Mouse (Mus musculus) CD8-positive naive resting alpha-beta T cell, adult 2 months (primary cell): Measurements from ENCODE around the gene Oasl1.
"Not testable (repeated sequence)": the region's sequence is repeated elsewhere in the genome, so short reads cannot be mapped to it uniquely, and the experiment has no call there.

ENCODE experiments used
- DNase-seq, 2 experiments: peaks; one replicate each; pipeline ENCODE4 v3.0.0; 2022; ENCODE audit warnings: low read depth in 2 of 2, low spot score in 2 of 2

The Oasl1 gene

DNA sequence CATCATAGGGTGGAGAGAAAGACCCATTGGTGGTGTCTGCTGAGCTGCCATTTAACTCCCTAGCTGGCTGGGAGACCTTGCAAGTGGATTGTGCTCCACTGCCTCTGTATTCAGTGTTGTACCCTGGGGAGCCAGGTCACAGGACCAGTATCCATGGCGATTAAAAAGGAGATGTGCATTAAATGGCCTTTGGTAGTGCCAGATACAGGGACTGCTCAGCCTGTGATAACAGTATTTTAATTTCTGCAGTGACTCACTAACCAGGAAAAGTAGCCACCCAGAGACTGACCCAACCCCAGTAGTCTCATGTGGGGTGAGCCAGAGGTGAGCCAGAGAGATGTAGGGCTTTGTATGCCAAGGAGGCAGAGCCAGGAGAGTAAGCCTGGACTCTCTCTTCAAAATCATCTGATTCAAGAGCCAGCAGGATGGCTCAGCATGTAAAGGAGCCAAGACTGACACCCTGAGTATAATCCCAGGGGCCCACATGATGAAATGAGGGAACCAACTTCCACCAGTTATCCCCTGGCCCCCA lies 3.2 kb downstream of the Oasl1 start:
- DNase-seq = no peak

DNA sequence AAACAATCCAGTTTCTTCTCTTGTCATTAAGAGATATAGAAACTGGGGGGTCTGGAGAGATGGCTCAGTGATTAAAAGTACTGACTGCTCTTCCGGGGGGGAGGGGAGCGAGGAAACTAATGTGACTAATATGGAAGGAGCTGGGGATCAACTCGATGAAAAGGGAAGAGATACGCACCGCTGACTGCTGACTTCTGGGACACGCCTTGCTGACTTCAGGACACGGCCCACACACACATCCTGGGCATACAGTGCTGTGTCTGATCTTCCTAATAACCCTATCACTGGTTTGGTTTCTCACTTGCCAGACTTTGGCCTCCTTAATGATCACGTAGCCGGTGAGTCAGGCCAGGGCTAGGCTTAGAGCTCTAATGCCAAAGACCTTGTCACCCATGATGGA lies 3.7 kb downstream of the Oasl1 start:
- no peak for DNase-seq

DNA sequence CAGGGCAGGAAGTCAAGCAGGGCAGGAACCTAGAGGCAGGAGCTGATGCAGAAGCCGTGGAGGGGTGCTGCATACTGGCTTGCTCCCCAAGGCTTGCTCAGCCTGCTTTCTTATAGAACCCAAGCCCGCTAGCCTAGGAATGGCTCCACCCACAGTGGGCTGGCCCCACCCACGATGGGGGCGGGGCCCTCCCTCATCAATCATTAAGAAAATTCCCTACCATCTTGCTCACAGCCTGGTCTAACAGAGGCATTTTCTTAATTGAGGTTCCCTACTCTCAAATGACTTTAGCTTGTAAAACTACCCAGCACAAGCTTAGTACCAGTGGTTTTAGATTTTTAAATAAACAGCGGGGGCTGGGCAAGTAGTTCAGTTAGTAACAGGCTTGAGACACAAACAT lies 8.6 kb downstream of the Oasl1 start:
- no peak for DNase-seq

DNA sequence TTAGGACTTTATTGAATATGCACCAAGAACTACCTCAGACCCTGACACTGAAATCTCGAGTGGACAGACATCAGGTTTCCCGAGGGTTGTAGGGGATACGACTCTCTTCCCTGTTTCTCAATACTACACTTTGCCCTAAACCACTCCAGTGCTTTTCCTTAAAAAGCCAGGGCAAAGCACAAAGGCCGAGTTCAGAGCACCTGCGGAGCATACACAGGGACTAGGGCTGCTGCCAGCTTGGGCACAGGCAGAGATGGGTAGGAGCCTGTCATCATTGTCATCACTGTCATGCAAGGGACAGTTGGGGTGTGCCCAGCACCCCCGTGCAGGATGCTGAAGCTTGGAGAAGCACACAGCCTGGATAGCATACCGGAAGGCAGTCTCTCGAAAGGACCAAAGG lies 10.2 kb downstream of the Oasl1 start:
- no peak for DNase-seq

- no peak for DNase-seq
Measured at GRCm38 (mm10) chr5:114935838-114936237, 12.8 kb downstream of the Oasl1 start.

GRCm38 (mm10) chr5:114941138-114941537 lies 18.1 kb downstream of the Oasl1 start:
- not testable (repeated sequence) for DNase-seq

DNA sequence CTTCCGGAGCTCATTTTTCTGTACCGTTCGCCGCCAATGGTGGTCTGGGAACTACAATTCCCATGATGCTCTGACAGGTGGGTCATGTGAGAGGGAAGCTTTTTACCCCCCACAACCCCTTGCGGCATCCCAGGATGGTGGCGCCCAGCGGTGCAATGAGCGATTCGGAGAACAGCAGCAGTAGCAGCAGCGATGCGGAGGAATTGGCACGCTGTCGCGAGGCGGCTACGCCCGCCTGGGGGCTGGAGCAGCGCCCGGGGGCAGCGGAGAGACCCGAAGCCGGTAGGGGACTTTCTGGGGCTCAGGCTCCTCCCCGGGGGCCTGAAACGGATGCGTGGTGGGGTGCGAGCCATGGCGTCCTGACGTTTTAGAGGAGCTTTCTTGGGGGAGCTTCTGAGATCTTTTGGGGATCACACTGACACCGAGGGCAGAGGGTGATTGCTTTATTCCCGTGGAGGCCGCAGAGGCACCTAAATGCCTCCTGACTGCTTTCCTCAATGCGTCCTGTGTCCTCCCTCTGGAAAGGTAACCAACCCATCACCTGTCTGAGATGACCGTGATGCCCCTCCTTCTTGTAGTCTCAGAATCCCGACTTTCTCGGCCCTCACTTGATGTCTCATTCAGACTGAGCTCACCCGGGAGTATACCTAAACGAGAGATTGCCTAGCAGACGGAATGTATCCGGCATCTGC lies 19.2 kb downstream of the Oasl1 start, which contains the start of gene 2210016L21Rik:
Gene 2210016L21Rik, plus strand, starts transcription at position 85 of the 692 bp plus-strand sequence.
- peak; percentile 76 to 80 for DNase-seq

DNA sequence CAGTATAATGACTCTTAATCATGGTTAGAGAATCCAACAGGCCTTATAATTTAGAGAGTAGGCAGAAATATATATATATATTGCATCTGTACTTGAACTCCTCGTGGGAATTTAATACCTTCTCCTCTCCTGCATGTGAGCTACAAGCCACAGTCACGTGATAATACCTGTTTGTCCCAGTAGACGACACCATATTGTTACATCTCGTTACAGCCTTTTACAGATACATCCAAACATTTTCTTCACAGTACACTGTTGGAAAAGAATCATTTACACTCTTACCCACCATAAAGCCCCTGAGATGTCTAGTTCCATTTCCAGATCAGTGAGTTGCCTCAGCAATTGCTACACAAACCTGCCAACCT lies 19.7 kb downstream of the Oasl1 start:
- DNase-seq = no peak

- no peak for DNase-seq
Measured at GRCm38 (mm10) chr5:114945072-114945471, 22.0 kb downstream of the Oasl1 start.

DNA sequence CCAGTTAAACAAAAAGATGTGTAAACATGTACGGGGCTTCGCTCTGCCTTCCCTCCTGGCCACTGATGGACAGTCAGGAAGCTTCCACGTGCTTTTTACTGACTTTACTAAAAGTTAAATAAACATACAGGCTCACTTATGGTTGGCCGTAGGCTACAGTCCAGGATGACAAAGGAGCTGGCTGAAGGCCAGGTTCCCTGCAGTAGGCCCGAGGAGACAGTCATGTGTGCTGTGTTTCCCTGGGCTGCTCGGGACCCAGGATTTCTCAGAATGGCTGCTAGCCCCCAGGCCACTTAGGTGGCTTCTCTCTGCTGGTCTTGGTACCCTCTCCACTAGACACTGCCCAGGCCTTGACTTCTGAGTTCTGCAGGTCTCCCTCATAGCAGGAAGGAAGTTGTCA lies 25.9 kb downstream of the Oasl1 start:
- DNase-seq = no peak

DNA sequence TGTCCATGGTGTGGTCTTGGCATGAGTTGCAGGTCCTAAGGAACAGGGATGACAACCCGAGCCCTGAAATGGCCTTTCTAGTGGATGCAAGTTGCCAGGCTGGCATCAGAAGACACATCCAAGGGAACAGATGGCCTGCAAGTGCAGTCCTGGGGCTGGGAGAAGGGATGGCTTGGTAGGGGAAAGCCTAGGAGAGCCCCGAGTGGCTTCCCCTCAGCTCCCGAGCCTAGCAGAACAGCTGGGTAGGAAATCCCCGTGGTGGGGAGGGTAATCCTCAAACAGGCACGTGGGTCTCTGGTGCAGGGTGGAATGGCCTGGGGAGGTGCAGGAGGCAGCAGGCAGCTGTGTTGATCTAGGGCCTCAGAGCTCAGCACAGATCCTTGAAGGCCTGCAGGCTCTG lies 26.3 kb downstream of the Oasl1 start:
- DNase-seq = no peak

- DNase-seq = no peak
Measured at GRCm38 (mm10) chr5:114949812-114950211, 26.8 kb downstream of the Oasl1 start.

DNA sequence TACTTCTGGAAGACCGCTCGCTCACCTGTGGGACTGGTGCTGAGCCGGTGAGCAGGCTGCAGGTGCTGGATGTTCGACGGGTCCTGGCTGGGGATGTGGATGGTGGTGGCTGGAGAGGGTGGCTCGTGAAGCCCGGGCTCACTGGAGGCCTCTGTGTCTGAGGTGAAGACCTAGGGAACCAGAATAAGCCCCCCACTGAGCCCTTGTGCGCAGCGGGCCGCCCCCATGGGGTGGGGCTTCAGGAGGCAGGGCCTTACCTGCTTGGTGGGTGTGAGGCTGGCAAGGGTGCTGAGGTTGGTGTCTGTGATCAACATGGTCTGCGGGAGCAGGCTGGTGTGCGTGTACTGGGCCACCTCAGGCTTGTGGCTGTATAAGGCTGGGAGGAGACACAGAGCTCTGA lies 27.6 kb downstream of the Oasl1 start:
- no peak for DNase-seq

DNA sequence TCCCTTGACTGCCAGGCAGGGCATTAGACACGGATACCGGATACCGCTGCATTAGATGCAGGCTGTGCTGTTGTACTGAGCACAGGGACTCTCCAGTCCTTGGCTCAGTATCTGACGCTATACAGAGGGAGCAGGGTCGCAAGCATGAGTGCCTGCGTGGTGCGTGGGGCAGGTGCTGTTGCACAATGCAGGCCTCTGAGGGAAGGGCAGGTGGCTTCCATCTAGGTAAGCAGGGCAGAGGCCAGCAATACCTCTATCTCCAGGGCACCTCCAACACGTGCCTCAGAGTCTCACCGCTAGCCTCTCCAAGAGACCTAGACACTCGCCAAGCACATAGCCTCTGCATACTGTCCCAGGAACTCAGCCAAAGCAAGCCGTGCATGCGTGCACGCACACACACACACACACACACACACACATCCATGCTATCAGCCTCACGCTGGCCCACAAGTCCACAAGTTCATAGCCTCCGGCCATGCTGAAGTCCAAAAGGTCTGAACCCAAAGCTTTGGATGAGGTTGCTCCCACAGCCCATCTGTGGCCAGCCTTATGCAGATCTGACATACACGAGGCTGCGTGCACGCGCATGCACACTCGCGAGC lies 28.3 kb downstream of the Oasl1 start:
- no peak for DNase-seq

DNA sequence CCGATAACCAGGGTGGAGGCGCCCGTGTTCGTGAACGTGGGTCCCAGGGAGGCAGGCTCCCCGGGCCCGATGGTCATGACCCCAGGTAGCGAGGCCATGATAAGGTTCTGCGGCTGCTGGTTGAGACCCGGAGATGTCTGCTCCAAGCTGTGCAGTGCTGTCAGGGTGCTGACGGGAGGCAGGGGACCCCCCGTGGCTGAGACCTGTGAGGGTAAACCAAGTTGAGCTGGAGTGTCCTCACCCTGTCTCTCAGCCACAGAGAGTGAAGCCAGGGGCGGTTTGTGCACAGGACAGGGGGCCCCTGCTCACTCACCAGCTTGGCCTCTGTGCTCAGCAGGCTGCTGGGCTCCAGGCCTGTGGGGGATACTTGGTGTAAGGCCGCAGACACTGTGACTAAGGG lies 30.3 kb downstream of the Oasl1 start:
- DNase-seq = no peak

- no peak for DNase-seq
Measured at GRCm38 (mm10) chr5:114958069-114958468, 35.0 kb downstream of the Oasl1 start.

- DNase-seq = no peak
Measured at GRCm38 (mm10) chr5:114961590-114962360, 38.7 kb downstream of the Oasl1 start.

DNA sequence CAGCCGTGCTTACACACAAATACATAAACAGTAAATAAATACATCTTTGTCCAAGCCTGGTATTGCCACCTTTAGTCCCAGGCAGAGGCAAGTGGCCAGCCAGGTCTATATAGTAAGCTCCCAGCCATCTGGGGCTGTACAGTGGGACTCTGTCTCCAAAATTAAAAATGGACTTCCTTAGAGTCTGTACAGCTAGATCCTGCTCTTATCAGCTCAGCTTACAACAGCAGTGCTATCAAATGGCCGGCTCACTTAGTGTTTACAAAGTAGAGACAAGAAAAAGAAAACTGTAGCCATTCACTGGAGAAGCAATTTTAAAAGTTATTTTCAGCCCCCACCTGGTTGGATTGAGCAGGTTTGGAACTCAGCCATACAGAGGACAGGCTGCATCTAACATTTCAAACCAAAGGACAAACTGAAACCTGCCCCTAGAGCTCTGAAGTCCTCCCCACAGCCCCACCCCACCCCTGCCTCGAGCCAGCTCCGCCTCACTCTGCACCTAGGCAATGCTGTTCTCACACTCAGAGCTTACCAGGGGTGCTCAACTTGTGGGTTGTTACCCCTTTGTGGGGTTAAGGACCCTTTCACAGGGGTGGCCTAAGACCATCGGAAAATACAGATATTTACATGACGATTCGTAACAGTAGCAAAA lies 41.4 kb downstream of the Oasl1 start:
- no peak for DNase-seq

DNA sequence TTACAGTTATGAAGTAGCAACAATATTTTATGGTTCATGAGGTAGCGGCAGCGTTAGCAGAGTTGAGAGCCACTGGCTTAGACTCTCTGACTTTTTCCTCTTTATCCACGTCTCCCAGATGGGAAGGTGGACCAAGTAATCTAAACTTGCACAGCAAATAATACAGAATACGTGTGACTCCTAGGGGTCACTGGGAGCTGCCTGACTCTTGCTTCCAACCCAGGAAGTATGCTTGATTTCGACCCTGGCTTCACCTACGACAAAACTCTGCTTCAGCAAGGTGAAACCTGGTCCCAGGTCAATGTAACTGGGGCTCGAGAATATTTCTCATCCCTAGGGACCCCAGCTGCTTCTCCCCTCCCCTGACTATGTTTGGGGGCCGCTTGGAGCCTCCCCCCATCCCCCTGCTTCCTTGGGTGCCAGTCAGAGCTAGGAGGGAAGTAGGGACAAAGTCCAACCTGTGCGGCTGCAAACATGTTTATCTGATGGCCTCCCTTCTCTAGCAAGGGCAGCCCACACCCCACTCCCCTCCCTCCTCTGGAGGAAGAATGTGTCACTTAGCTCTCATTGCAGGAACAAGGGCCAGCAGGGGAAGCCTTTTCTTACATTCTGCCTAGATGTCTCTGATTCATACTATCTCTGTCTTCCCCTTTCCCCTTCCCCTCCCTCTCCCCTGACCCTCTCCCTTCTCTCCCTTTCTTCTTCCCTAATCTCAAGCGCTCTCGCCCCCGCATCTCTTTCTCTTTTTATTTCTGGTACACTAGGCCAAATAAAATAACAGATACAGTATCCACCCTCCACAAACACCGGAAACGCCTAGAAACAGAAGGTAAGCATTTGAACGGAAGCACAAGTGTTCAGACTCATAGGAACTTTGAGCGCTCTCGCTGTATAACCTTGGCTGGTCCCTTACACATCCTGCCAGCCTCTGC lies 42.2 kb downstream of the Oasl1 start:
- DNase-seq = peak in 1 of 2 experiments; percentile 6

DNA sequence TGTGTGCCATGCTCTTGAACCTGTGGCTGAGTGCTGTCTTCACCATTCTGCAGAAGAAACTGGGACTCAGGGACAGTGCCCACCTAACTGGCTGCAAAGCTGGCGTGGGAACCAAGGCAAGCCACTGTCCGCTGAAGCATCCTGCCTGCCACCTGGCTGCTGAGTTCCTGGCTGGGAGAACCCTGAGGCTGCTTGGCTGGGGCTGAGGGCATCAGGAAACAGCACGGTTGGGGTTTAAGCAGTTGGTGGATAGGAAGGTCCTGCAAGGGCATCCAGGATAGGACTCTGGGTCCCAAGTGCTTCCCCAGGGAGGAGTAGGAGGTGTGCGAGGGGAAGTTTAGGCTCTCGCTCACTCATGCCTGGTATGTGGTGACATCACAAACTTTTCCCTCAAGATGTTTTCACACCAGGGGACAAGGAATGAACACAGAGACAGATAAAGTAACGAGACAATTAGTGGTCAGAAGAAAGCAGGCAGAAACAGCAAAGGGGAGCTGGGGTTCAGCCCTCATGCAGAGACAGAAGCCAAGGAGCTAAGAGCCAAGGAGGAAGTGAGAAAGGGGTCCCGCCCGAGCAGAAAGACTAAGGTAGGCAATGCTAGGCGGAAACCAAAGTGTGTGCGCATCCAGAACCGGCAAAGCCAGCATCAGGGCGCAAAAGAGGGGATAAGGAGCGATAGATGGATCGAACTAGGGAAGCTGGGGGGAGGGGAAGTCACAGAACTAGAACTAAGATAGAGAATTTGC lies 44.7 kb downstream of the Oasl1 start:
- no peak for DNase-seq
